Mouse (Mus musculus) brain, embryonic 14.5 days (tissue): Measurements from ENCODE around the gene Smim13.

Experiments
- CTCF ChIP-seq: fragments of 200-500 bp; IDR thresholded peaks from 2 replicates; pipeline ENCODE4 v1.5.1; 2012; ENCODE audit warnings: inconsistent platforms, mild to moderate bottlenecking, moderate library complexity, borderline replicate concordance; ENCODE audit not compliant: insufficient read depth, insufficient read length; ENCODE audit errors: extremely low read depth
- POLR2A ChIP-seq: fragments of 200-500 bp; IDR thresholded peaks from 2 replicates; pipeline ENCODE4 v1.6.1; 2012; ENCODE audit warnings: mild to moderate bottlenecking, inconsistent platforms, borderline replicate concordance; ENCODE audit not compliant: poor library complexity, insufficient read depth, insufficient read length, severe bottlenecking; ENCODE audit errors: extremely low read depth

DNA sequence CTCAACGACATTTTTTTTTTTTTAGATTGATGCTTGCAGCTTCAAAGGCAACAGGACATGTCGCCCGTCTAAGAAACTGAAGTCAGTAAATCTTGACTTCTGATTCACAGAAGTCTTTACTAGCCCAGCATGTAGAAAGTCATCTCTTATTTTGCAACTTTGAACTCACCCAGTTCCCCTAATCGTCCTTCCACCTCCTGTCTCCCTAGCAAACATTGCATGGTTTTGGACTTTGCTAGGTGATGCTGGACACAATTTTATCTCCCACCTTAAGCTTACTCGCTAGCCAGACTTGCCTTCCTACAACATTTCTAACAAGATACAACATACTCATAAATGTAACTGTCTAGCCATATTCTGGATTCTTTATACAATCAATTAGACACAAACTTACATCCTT is 21.6 kb upstream of the Smim13 start:
- TF ChIP-seq POLR2A (no peak), CTCF (no peak)
